ENCODE assay signal across 32 mouse cellular contexts in the genomic region with DNA sequence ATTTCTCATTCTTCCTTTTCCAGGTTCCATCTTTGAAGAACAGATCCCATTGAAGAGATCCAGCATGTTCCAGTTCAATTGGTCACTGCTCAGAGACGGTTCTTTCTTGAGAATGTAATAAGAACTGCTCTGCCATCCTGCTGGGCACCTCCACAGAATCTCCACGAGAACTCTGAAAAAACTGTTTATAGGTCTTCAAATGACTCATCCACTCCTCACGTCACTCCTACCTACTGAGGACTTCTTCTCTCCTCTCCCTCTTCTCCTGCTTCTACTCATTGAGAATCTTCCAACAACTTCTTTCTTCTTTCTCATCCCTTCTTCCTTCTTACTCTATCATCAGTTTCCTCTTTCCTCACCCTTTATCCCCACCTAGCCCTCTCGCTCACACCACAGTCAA.
"Had no signal": no experiment of that assay in that cellular context is flagged by ENCODE, and none has a peak within 500 bp of the region (broad histone marks: within the 10 kb centered on the region; RNA-seq: fewer than 3 reads in every experiment).

No protein-coding gene starts in this region.

- H3K9ac ChIP-seq: heart, embryonic 15.5 days; hindbrain, embryonic 12.5 days; hindbrain, embryonic 13.5 days; hindbrain, embryonic 14.5 days; hindbrain, embryonic 15.5 days; intestine, embryonic 15.5 days; kidney, embryonic 15.5 days had no signal

- H3K9me3 ChIP-seq: heart, embryonic 15.5 days; hindbrain, embryonic 10.5 days; hindbrain, embryonic 12.5 days; hindbrain, embryonic 13.5 days; hindbrain, embryonic 15.5 days; intestine, embryonic 15.5 days; kidney, embryonic 15.5 days had no signal

- H3K27me3 ChIP-seq: heart, embryonic 15.5 days; intestine, embryonic 15.5 days; kidney, embryonic 15.5 days had no signal

- H3K4me2 ChIP-seq: heart, embryonic 15.5 days; hindbrain, embryonic 12.5 days; hindbrain, embryonic 13.5 days; hindbrain, embryonic 14.5 days; hindbrain, embryonic 15.5 days; intestine, embryonic 15.5 days; kidney, embryonic 15.5 days had no signal

- H3K36me3 ChIP-seq: heart, embryonic 15.5 days; hindbrain, embryonic 10.5 days; hindbrain, embryonic 12.5 days; hindbrain, embryonic 13.5 days; hindbrain, embryonic 15.5 days; intestine, embryonic 15.5 days; kidney, embryonic 15.5 days had no signal

- H3K27ac ChIP-seq: heart, embryonic 15.5 days; hindbrain, embryonic 10.5 days; hindbrain, embryonic 12.5 days; hindbrain, embryonic 13.5 days; hindbrain, embryonic 14.5 days; hindbrain, embryonic 15.5 days; hindbrain, postnatal 0 days; intestine, embryonic 15.5 days; kidney, embryonic 15.5 days; kidney, postnatal 0 days; layer of hippocampus, adult 2 months; left cerebral cortex, adult 2 months had no signal

- DNase-seq: heart, postnatal 10 days; heart, postnatal 14 days; heart, postnatal 36 days; heart, postnatal 4 days; kidney, adult 11 months; kidney, adult 18-20 months; kidney, adult 2 months; kidney, adult 8-10 months; kidney, adult 9 months; kidney, postnatal 10 days; kidney, postnatal 14 days; kidney, postnatal 25 days; kidney, postnatal 36 days; kidney, postnatal 4 days; layer of hippocampus, adult 9-11 months; layer of hippocampus, postnatal 36 days had no signal

- H3K4me1 ChIP-seq: heart, embryonic 15.5 days; hindbrain, embryonic 12.5 days; hindbrain, embryonic 13.5 days; hindbrain, embryonic 15.5 days; intestine, embryonic 15.5 days had no signal

- ATAC-seq: hindbrain, embryonic 16.5 days; hindbrain, postnatal 0 days; inflammation-experienced regulatory T-cells, adult 6 months; intestine, embryonic 15.5 days; intestine, embryonic 16.5 days; intestine, postnatal 0 days had no signal

- H3K4me3 ChIP-seq: heart, embryonic 15.5 days; hindbrain, embryonic 10.5 days; hindbrain, embryonic 12.5 days; hindbrain, embryonic 13.5 days; hindbrain, embryonic 15.5 days; intestine, embryonic 15.5 days; kidney, embryonic 15.5 days; layer of hippocampus, adult 2 months; left cerebral cortex, adult 2 months had no signal
